Mouse (Mus musculus): Measurements from ENCODE around the gene Zmiz1. TPM values are rescaled to one million over a fixed set of nuclear protein-coding genes. Genes with fewer than 3 reads are reported as not detected.
A peak's percentile ranks its signal among the peaks of the same experiment; 100 is the strongest.

Zmiz1 gene
- polyA plus RNA-seq, 1 experiment from 2014 or later, result 31.3 TPM

DNA sequence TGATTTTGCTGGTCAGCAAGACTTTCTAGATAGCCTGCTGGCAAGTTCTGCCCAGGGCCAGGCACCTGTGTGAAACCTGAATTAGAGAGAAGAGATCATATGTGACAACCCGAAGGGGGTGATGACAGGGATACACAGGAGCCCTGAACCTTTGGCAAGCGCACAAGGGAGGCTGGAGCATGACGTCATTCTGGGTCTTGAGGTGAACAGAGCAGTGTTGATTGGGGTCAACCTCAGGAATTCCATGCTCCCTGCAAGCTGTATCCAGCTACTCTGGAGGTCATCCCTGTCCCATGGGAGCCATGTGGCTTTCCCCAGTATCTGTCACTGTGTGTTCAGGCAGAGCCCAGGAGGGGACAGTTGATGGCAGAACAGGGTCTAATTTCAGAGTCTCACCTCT lies 38.0 kb downstream of the Zmiz1 start:
- Histone ChIP-seq H3K9ac (ENCODE audit: low read length) (no peak overlapping the region; the same call in 1 of the 2 replicates), H3K4me1 (ENCODE audit: control insufficient read depth in 2 of 2, insufficient read depth in 2 of 2, low read length in 2 of 2) (peaks cover 72 to 97% of the 10 kb centered on the region in 2 experiments), H3K4me2 (ENCODE audit: low read length) (no peak overlapping the region), H3K36me3 (ENCODE audit: control insufficient read depth, insufficient read depth, low read length) (no peaks in the 10 kb centered on the region), H3K4me3 (ENCODE audit: control insufficient read depth in 1 of 2, insufficient read depth in 1 of 2, low read depth in 1 of 2, low read length in 2 of 2) (no peak overlapping the region), H3K27me3 (ENCODE audit: control insufficient read depth, insufficient read depth, low read length) (no peaks in the 10 kb centered on the region), H3K27ac (replicated peaks in 1 of 2; ENCODE audit: control insufficient read depth in 1 of 2, insufficient read depth in 1 of 2, low read depth in 2 of 2, low read length in 2 of 2) (peak overlapping the region; percentile 42 to 73), H3K9me3 (ENCODE audit: control insufficient read depth, low read length) (no peaks in the 10 kb centered on the region)
- WGBS, result 34% methylated on average over 3 of the region's 3 CpGs
- no peak for ATAC-seq (ENCODE audit: insufficient number of reproducible peaks, insufficient read depth, low FRiP score, low read depth)

DNA sequence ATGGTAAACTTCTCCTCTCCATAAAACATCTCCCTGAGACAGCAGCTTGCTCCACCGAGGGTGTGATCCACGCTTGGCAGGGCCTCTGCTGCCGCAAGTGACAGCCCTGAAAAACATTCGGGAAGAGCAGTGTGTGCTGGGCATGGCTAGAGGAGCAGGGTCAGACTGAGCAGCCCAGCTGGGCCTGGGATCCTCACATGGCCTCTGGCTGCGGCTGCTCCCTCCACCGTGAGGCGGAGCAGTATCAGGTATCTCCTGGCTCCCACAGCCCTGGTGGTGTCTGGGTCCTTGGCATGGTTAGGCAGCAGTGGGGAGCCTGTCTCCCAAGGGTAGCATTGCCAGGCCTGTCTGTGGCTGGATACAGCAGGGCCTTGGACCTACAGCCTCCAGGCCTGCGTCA lies 38.6 kb downstream of the Zmiz1 start:
- no peak for ATAC-seq (ENCODE audit: insufficient number of reproducible peaks, insufficient read depth, low FRiP score, low read depth)
- Histone ChIP-seq H3K9me3 (ENCODE audit: control insufficient read depth, low read length) (no peaks in the 10 kb centered on the region), H3K4me2 (ENCODE audit: low read length) (no peak overlapping the region), H3K36me3 (ENCODE audit: control insufficient read depth, insufficient read depth, low read length) (peaks cover 4% of the 10 kb centered on the region), H3K27ac (replicated peaks in 1 of 2; ENCODE audit: control insufficient read depth in 1 of 2, insufficient read depth in 1 of 2, low read depth in 2 of 2, low read length in 2 of 2) (peak overlapping the region; percentile 42 to 73), H3K4me1 (ENCODE audit: control insufficient read depth in 2 of 2, insufficient read depth in 2 of 2, low read length in 2 of 2) (peaks cover 69 to 92% of the 10 kb centered on the region in 2 experiments), H3K27me3 (ENCODE audit: control insufficient read depth, insufficient read depth, low read length) (no peaks in the 10 kb centered on the region), H3K4me3 (ENCODE audit: control insufficient read depth in 1 of 2, insufficient read depth in 1 of 2, low read depth in 1 of 2, low read length in 2 of 2) (no peak overlapping the region), H3K9ac (ENCODE audit: low read length) (peak overlapping the region; percentile 42; the same call in 1 of the 2 replicates)
- 21% methylated on average over 8 of the region's 8 CpGs for WGBS

DNA sequence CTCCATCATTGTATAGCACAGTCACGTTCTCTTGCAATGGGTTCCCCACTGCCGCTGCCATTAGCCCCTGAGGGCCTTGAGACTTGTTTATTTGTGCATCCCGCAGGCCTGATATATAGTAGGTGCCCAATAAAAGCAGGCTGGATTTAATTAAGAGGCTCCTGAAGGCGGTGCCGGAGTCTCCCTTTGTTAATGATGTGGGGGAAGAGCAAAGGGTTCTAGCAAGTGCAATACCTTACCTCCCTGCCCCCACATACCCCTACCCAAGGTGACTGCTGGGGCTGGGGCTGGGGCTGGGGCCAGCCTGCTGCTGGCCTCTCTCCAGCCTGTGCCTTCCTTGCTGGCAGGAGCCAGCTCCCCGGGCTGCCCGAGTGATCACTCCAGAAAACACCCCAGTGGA lies 39.4 kb downstream of the Zmiz1 start:
- H3K36me3 ChIP-seq (ENCODE audit: control insufficient read depth, insufficient read depth, low read length), result peaks cover 12% of the 10 kb centered on the region
- no peak overlapping the region for H3K4me3 ChIP-seq (ENCODE audit: control insufficient read depth in 1 of 2, insufficient read depth in 1 of 2, low read depth in 1 of 2, low read length in 2 of 2)
- ATAC-seq (ENCODE audit: insufficient number of reproducible peaks, insufficient read depth, low FRiP score, low read depth), result no peak
- peaks cover 61 to 85% of the 10 kb centered on the region in 2 experiments for H3K4me1 ChIP-seq (ENCODE audit: control insufficient read depth in 2 of 2, insufficient read depth in 2 of 2, low read length in 2 of 2)
- H3K4me2 ChIP-seq (ENCODE audit: low read length), result no peak overlapping the region
- WGBS, result 47% methylated on average over 7 of the region's 7 CpGs
- H3K27me3 ChIP-seq (ENCODE audit: control insufficient read depth, insufficient read depth, low read length), result no peaks in the 10 kb centered on the region
- H3K9ac ChIP-seq (ENCODE audit: low read length), result peak overlapping the region; percentile 8; the same call in 1 of the 2 replicates
- peak overlapping the region in 1 of 2 experiments; percentile 73; a peak in 2 of 4 replicates for H3K27ac ChIP-seq (replicated peaks in 1 of 2; ENCODE audit: control insufficient read depth in 1 of 2, insufficient read depth in 1 of 2, low read depth in 2 of 2, low read length in 2 of 2)
- no peaks in the 10 kb centered on the region for H3K9me3 ChIP-seq (ENCODE audit: control insufficient read depth, low read length)

DNA sequence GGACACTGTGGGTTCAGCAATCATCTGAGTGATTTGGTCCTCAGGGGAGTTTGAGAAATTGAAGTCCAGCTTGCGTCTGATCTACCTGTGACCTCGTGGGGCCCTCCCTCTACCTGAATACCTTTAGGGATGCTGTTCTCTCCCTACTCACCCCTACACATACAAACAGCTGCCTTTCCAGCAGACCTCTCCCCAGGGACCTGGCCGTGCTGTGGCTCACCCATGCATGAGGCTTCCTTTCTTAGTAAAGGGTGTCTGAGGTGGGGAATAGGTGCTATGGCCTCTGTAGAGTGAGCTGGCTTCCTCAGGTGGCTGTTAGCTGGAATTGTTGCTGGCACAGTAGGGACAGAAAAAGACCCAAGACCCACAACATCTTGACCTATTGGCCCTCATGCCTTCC lies 40.5 kb downstream of the Zmiz1 start:
- Histone ChIP-seq H3K9ac (ENCODE audit: low read length) (0 out of 2 replicates have a peak overlapping the region, but pooled peaks have one; percentile 0), H3K36me3 (ENCODE audit: control insufficient read depth, insufficient read depth, low read length) (peaks cover 22% of the 10 kb centered on the region), H3K9me3 (ENCODE audit: control insufficient read depth, low read length) (no peaks in the 10 kb centered on the region), H3K27ac (replicated peaks in 1 of 2; ENCODE audit: control insufficient read depth in 1 of 2, insufficient read depth in 1 of 2, low read depth in 2 of 2, low read length in 2 of 2) (no peak overlapping the region), H3K4me3 (ENCODE audit: control insufficient read depth in 1 of 2, insufficient read depth in 1 of 2, low read depth in 1 of 2, low read length in 2 of 2) (no peak overlapping the region), H3K4me1 (ENCODE audit: control insufficient read depth in 2 of 2, insufficient read depth in 2 of 2, low read length in 2 of 2) (peaks cover 59 to 75% of the 10 kb centered on the region in 2 experiments), H3K27me3 (ENCODE audit: control insufficient read depth, insufficient read depth, low read length) (no peaks in the 10 kb centered on the region), H3K4me2 (ENCODE audit: low read length) (no peak overlapping the region)
- no peak for ATAC-seq (ENCODE audit: insufficient number of reproducible peaks, insufficient read depth, low FRiP score, low read depth)
- WGBS, result 72% methylated on average over 3 of the region's 3 CpGs

DNA sequence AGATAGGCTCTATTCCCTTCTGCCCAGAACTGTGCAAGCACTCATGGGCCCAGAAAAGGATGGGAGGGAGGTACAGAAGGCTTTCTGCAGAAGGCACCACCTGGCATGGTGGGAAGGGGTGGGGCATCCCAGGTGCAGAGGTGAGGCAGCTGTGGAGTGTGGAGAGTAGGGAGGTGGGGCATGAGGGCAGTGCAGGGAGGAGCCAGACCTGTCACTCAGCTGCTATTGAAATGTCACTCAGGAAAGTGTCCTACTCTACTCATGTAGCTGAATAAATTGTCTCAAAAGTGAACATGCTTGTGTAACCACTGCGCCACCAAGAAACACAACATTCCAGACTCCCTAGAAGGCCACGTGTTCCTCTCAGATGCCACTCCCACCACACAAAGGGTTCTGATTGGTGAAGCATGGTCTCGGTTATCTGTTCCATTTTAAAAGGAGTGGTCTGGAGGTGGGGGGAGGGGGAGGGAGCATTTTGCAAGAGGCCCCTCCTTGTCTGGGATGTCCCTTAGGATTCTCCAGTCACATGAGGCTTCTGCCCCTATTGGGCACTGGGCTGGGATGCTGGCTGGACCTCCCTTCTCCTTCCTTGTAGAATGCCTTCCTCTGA lies 41.6 kb downstream of the Zmiz1 start:
- no peak overlapping the region for H3K4me3 ChIP-seq (ENCODE audit: control insufficient read depth in 1 of 2, insufficient read depth in 1 of 2, low read depth in 1 of 2, low read length in 2 of 2)
- H3K4me1 ChIP-seq (ENCODE audit: control insufficient read depth in 2 of 2, insufficient read depth in 2 of 2, low read length in 2 of 2), result peaks cover 63 to 75% of the 10 kb centered on the region in 2 experiments
- peaks cover 30% of the 10 kb centered on the region for H3K36me3 ChIP-seq (ENCODE audit: control insufficient read depth, insufficient read depth, low read length)
- peak overlapping the region; percentile 46 to 60; a peak in 3 of 4 replicates for H3K27ac ChIP-seq (replicated peaks in 1 of 2; ENCODE audit: control insufficient read depth in 1 of 2, insufficient read depth in 1 of 2, low read depth in 2 of 2, low read length in 2 of 2)
- ATAC-seq (ENCODE audit: insufficient number of reproducible peaks, insufficient read depth, low FRiP score, low read depth), result no peak
- no peak overlapping the region for H3K4me2 ChIP-seq (ENCODE audit: low read length)
- H3K9ac ChIP-seq (ENCODE audit: low read length), result peak overlapping the region; percentile 38; the same call in 1 of the 2 replicates
- WGBS, result 33% methylated on average over 3 of the region's 3 CpGs
- H3K27me3 ChIP-seq (ENCODE audit: control insufficient read depth, insufficient read depth, low read length), result no peaks in the 10 kb centered on the region
- no peaks in the 10 kb centered on the region for H3K9me3 ChIP-seq (ENCODE audit: control insufficient read depth, low read length)

DNA sequence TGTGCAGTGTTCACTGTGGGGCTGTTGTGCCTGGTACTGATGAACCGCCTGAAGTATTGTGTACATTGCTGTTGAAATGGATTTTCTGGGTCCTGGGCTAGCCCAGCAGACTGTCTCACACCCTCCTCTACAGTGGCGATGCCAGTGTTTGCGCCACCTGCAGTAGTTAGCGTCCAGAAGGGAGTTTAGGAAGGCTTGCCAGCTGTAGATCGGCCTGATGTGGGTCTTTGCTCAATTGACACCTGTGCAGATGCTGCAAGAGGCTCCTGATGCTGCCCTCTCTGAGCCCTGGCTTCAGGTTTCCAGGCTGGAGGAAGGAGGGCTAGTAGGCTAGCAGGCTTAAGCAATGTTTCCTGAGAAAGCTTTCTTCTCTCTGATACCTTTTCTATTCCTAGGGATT lies 42.5 kb downstream of the Zmiz1 start:
- Histone ChIP-seq H3K4me2 (ENCODE audit: low read length) (no peak overlapping the region), H3K9me3 (ENCODE audit: control insufficient read depth, low read length) (no peaks in the 10 kb centered on the region), H3K4me3 (ENCODE audit: control insufficient read depth in 1 of 2, insufficient read depth in 1 of 2, low read depth in 1 of 2, low read length in 2 of 2) (no peak overlapping the region), H3K4me1 (ENCODE audit: control insufficient read depth in 2 of 2, insufficient read depth in 2 of 2, low read length in 2 of 2) (peaks cover 61 to 75% of the 10 kb centered on the region in 2 experiments), H3K36me3 (ENCODE audit: control insufficient read depth, insufficient read depth, low read length) (peaks cover 38% of the 10 kb centered on the region), H3K27me3 (ENCODE audit: control insufficient read depth, insufficient read depth, low read length) (no peaks in the 10 kb centered on the region), H3K27ac (replicated peaks in 1 of 2; ENCODE audit: control insufficient read depth in 1 of 2, insufficient read depth in 1 of 2, low read depth in 2 of 2, low read length in 2 of 2) (peak overlapping the region; percentile 46 to 60; a peak in 2 of 4 replicates), H3K9ac (ENCODE audit: low read length) (no peak overlapping the region; the same call in 1 of the 2 replicates)
- ATAC-seq (ENCODE audit: insufficient number of reproducible peaks, insufficient read depth, low FRiP score, low read depth), result no peak
- 77% methylated on average over 5 of the region's 5 CpGs for WGBS

DNA sequence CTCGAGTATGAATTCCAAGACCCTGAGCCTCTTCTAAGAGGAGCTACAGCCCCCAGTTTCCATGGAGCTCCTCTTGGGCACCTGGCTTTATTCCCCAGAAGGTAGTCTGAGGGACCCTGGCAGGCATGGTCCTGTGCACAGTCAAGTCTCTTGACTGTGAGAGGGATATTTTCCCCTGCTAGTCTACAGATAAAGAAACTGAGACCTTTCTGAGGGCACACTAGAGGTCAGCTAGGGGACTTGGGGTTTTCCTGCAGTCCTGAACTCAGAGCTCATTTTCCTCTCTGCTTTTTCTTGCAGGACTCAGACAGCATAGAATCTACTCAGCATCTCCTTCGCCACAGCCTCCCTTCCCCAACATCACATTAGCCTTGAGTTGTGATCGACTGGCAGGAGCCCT lies 43.4 kb downstream of the Zmiz1 start:
- WGBS, result 85% methylated on average over 3 of the region's 3 CpGs
- no peak overlapping the region for H3K4me3 ChIP-seq (ENCODE audit: control insufficient read depth in 1 of 2, insufficient read depth in 1 of 2, low read depth in 1 of 2, low read length in 2 of 2)
- H3K9ac ChIP-seq (ENCODE audit: low read length), result no peak overlapping the region
- peaks cover 57 to 72% of the 10 kb centered on the region in 2 experiments for H3K4me1 ChIP-seq (ENCODE audit: control insufficient read depth in 2 of 2, insufficient read depth in 2 of 2, low read length in 2 of 2)
- no peaks in the 10 kb centered on the region for H3K27me3 ChIP-seq (ENCODE audit: control insufficient read depth, insufficient read depth, low read length)
- ATAC-seq (ENCODE audit: insufficient number of reproducible peaks, insufficient read depth, low FRiP score, low read depth), result no peak
- H3K27ac ChIP-seq (replicated peaks in 1 of 2; ENCODE audit: control insufficient read depth in 1 of 2, insufficient read depth in 1 of 2, low read depth in 2 of 2, low read length in 2 of 2), result no peak overlapping the region; a peak in 1 of 4 replicates
- H3K36me3 ChIP-seq (ENCODE audit: control insufficient read depth, insufficient read depth, low read length), result peaks cover 45% of the 10 kb centered on the region
- no peak overlapping the region for H3K4me2 ChIP-seq (ENCODE audit: low read length)
- no peaks in the 10 kb centered on the region for H3K9me3 ChIP-seq (ENCODE audit: control insufficient read depth, low read length)
